Mouse (Mus musculus): ENCODE data around the gene Hrh1.

DNA sequence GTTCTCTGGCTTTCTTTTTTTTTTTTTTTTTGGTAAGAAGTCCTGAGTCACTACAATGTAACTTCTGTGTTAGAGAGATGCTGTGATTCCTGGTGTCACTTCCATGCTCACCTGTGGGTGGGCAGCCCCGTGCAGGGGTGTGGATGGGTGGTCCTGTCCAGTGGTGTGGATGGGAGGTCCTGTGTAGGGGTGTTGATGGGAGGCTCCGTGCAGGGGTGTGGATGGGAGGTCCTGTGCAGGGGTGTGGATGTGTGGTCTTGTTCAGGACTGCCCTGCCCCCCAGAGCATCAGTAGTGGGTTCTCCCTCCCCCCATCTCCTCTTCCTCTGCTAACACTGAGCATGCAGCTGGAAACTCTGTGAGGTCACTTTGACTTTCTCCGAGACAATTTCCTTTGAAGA lies 34.9 kb downstream of the Hrh1 start:
- no peak for TF ChIP-seq CTCF (IDR thresholded peaks at IDR 0.05; ENCODE audit: control insufficient read depth, insufficient read depth, low read length)
- no peak for TF ChIP-seq POLR2A (IDR thresholded peaks at IDR 0.05; ENCODE audit: borderline replicate concordance, control insufficient read depth, low read depth, low read length)

All from bone marrow, adult 2 months (tissue).